Mouse (Mus musculus): Measurements from ENCODE around the gene Srgap3. TPM values are rescaled to one million over a fixed set of nuclear protein-coding genes. Genes with fewer than 3 reads are reported as not detected.
"Not testable (repeated sequence)": the region's sequence is repeated elsewhere in the genome, so short reads cannot be mapped to it uniquely, and the experiment has no call there.

Srgap3 gene
- total RNA-seq, 2 experiments from 2014 or later, result 17.1 to 26.3 TPM

DNA sequence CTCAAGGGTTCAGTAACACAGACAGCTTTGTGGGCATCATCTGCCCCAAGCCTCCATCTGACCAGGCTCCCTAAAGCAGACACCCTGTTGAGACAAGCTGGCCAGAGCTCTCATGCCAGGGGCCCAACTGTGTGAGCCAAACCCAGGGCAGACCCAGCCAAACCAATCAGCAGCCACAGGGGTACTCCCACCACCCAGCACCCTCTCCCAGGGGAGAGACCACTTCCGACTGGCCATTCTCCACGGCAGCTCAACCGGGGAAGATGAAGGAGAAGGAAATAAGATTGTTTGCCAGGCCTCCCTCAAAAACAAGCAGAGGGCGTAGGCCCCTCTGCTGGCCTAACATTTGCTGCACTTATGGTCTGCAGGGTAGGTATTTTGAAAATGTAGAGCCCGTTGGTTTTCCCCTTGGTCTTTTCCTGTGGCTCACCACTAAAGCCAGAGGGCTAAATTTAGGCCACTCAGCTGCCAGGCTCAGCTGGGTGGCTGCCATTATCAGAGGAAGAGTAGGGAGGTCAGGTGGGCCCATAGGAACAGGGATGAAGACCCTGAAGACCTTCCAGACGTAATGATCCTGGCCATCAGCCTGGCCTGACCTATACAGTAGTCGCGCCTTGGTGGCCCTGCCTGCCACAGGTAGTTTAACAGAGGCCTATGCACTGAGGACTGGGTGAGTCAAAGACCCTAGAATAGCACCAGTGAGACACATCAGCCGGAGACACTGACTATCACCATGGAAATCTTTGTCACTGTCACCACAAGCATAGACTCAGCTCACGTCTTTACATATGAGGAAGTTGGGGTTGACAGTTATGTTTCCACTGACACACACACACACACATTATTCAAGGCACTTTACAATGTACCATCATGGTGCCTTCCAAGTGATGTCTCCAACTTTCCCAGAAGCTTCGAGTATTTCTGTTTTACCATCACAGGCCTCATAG is 85.4 kb downstream of the Srgap3 start:
- DNase-seq, result no peak

DNA sequence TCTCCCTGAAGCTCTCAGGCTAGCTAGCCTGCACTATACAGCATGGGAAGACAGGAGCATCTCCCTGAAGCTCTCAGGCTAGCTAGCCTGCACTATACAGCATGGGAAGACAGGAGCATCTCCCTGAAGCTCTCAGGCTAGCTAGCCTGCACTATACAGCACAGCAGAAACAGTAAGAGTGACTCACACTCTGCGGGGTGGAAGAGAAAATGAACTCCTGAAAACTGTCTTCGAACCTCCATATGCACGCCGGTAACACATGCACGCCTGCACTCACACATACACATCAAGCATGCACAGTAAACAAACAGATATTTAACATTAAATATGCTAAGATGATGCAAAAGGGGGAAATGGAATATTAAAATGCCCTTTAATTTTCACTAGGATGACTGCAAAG is 86.8 kb downstream of the Srgap3 start:
- DNase-seq, result not testable (repeated sequence)

DNA sequence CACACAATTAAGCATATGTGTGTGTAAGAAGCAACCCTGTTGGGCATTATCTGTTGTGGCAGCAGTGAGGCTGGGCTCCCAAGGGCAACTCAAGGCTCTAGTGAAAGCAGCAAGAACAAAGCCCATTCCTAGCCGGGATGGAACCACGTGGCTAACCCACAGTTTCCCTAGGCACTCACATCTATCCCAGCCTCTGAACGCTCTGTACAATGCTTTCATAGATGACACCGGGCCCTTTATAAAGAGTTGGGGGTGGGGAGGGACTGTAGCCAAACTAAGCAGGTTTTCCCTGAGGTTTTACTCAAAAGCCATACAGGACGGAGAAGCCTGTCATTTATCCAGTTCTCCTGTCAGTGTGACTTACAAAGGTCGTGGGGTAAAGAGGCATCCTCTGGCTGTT is 90.0 kb downstream of the Srgap3 start:
- DNase-seq, result no peak

DNA sequence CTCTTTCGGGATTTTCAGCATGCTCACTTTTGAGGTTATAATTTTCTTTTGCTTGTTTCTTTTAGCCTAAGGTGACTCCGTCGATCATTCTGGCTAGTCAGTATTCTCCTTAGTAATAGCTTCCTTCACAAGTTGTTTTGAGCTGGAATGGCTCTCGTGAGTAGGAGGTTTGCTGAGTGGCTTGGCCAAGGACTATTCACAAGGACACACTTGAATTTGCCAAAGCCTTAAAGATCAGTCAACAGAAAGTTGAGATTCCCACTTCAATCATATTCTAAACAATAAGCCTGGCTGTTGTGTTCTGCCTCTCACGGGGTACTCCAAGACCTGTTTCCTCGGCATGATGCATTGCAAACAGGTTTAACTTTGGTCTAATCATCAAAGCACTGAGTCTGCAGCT is 91.9 kb downstream of the Srgap3 start:
- DNase-seq, result no peak

DNA sequence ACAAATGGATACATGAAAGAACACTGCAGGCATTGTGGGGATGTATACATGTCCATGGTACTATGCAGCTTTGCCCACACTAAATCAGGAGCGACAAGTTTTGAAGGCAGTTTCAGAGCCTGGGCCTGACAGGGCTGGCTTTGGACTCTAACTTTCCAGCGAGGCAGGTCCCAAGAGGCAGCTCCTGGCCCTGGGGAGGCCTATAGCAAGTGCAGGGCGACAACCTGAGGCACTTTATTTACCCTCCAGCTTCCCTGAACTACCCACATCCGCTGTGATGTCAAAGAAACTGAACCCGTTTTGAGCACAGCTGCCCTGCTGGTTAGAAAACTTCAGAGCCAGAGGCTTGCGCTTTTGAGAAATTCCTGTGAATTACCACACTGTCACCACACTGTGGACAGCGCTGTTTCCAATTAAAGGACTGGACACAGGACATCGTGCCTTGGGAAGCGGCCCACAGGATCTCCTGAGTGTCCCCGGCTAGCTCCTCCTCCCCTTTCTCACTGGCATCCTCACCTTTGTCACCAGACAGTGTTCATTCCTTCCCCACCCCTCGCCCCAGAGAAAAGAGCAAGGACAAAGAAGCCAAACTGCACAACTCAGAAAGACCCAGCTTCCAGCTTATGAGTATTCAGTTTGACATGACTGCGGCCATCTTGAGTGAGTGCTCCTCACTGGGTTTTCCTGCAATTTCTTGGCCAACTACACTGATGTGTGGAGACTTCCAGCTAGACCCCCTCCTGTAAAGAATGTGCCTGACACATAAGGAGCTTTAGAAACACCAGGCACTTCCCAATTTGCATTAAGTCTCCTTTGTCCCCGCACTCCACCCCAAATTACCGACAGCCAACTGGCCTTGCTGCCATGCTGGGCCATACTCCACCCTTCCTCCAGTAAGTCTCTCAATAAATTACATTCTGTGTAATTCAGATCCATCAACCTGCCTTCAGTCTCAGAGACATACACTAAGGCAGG is 94.5 kb downstream of the Srgap3 start:
- DNase-seq, result no peak

DNA sequence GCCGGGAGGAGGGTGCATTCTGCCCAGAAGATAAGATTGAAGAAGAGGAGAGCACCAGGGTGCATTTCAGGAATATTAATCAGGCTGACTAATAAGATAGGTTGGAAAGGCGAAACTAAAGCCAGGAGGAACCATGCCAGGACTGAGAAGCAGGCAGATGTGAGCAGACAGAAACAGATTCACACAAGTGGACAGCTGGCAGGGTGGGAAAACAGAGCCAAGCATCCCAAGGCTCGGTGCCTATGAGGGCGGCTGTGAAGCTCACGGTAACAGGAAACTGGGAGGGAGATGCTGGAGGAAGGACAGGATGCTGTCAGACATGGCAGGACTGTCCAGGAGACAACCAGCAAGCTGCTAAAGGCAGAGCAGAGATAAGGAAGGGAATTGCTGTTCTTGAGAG is 96.3 kb downstream of the Srgap3 start:
- DNase-seq, result no peak

DNA sequence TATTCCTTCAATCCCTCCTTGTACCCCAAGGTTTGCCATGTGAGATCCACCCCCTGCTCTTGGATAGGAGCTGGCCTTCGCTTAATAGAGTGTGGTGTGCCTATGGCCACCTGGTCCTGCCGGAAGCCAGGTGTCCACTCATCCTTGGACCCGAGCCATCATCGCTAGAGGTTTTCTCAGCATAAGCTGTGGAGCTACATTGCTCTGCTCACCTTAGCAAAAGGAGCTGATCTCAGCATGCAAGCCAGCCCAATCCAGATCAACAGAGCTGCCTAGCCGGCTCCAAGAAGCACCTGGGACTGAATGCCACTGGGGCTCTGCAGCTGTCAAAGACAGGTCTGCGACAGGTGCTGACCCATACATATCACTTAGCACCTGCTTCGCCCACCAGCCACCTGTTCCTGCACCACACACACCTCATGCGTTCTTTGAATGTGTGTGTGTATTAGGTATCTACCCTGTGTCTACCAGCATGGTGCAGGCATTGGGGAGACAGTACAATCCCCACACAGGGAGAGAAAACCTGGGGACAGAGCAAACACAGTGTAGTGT is 98.4 kb downstream of the Srgap3 start:
- no peak for DNase-seq

DNA sequence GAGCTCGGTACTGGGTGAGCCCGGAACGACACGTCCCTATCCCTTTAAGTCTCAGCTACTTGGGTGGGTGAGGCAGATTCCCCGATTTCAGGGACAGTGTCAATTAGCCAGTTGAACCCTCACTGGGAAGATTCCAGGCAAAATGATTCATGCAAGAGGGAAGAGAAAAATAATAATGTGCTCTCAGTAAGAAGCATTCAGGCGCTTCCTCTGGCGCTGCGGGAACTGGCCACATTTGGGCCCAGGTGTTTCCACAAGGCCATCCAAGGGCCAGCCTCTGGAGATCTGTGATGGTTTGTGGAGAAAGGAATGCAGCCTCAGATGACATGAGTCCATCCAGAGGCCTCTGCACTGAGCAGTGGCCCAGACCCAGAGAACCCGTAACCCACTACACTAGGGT is 100.2 kb downstream of the Srgap3 start:
- no peak for DNase-seq

DNA sequence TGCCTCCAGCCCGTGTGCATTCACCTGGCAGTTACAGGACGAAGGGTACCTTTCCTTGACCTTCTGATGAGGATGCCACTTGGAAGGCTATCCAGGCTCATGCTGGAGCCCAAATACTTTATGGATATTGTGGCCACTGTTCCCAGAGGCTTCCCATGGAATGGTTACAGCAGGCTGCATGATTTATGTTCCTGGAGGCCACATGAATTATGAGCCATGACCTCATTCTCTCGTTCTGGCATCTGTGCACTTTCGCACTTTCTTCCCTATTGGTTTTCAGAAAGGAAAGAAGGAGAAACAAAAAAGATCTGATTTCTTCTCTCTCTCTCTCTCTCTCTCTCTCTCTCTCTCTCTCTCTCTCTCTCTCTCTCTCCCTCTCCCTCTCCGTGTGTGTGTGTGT is 104.6 kb downstream of the Srgap3 start:
- peak; percentile 59 to 64 for DNase-seq

DNA sequence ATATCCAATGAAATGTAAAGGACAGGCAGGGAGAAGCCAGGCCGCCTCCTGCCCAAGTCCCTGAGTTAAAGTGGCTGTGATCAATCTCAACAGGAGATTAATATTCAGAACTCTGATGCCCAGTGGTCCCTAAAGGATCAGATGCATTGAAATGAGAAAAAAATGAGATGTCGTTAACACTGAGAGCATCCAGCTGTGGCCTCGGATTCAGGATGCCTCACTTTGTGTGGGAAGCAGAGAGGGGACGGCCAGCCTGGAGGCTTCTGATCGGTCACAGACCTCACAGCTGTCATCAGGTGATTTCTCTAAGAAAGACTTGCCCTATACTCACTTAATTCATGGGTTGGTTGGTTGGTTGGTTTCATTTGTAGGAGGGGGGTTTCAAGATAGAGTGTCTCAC is 106.7 kb downstream of the Srgap3 start:
- DNase-seq, result no peak

DNA sequence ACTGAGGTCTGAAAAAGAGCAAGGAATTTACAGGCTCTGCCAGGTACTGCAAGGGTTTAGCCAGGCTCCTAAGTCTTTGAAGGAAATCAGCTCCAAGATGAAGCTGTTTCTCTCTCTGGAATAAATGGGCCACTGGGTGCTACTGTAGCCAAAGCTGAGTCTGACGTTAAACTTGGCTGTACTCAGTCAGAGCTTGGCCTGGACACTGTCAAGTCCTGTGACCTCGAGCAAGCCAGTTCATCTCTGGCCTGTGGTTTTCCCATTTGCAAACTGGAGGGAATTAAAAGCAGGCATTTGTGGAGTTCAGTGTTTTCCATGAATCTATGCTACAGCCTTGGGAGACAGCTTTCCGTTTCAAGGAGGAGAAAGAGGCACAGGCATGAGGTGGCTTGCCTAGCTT is 107.7 kb downstream of the Srgap3 start:
- peak; percentile 20 to 44 for DNase-seq

DNA sequence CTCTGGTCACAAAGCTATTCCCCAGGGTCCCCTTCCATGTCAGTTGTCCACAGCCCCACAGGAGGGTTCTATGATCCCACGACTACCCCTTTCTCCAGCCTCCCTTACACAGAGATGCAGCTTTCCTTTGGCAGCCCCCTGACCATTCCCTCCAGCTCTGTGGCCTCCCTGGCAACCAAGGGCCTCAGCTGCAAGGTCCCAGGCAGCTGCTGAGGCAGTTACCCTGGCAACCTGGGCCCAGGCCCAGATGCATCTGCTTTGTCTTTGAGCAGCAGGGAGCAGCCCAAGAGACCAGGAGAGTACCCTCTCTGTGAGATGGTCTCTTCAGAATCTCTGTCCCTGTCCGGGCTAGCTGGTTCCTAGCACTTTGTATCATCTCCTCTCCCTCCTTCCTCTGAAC is 108.2 kb downstream of the Srgap3 start:
- no peak for DNase-seq

DNA sequence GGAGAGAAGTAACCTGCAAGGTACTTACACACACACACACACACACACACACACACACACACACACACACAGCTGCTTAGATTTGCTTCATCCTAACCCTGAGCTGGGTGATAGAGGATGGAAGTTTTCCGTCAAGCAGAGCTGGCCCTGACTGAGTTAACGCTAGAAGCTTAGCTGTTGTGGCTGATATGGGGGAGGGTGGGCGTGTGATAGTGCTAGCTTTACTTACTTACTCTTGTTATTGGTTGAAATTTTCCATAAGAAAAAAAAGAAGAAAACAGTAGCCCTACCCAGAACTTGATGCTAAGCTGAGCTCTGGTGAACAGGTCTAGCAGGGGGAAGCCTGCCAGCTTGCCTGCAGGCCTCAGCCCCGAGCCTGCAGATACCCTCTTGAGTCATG is 110.4 kb downstream of the Srgap3 start:
- DNase-seq, result no peak

DNA sequence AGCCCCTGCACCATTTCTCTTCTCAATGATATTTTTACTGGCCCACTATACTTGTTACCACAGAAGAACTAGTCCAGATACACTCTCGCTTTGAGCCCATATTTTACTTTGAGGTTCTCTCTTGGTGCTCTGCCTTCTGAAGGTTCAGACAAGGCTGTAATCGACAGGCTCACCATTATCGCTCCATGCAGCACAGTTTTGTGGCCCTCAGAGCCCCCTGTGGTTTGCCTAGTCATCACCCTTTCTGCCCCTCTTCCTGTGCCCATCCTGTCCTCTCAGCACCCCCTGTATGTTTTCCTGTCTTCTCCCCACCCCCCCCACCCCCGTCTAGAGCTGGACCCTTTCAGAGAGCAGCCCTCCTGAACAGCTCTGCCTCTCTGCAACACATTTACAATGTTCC is 111.7 kb downstream of the Srgap3 start:
- no peak for DNase-seq

DNA sequence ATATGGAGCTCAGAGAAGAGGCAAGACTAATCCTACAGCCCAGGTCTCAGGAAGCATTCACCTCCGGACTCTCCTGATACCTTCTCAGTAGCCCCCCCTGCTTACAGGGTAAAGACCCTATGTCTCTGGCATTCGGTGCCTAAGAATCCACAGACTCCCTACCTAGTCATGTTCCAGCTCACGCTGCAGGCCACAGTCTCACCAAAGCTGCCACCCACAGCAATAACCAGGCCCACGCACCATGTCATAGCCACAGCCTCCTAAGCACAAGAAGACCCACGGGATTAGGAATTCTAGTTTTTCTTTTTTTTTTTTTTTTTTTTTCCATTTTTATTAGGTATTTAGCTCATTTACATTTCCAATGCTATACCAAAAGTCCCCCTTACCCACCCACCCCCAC is 112.6 kb downstream of the Srgap3 start:
- no peak for DNase-seq

DNA sequence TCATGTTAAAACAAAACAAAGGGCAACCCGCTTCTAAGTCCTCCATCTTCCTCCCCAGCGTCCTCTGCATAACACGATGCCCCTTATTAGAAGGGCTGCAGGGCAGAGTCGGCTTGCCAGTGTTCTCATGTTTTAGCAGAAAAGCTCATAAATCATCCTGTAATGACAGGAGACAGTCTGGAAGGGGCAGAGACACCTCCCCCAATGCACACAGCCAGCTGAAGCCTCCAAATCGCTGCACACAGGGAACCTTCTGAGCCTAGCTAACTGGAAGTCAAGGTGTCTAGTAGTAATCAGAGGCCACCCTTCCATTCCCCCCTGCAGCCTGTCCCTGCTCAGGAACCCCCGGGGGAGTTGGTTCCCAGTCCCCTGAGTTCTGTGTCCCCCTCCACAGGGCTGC is 113.3 kb downstream of the Srgap3 start:
- DNase-seq, result no peak

DNA sequence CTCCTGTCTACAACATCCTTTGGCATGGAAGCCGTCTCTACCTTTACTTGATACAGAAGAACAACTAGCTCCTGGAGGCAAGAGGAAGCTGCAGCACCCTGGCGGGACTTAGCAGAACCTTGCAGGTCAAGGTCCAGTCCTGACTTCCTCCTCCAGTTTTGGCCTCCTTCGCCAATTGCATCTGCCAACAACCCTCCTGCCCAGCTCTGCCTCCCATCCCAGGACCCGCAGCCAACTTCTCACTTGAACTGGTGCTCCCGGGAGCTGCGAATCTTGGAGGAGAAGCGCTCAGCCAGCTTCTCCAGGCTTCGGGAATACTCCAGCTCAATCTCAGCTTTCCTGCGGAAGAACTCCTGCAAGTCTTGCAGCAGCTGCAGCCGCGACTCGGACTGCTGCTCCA is 117.9 kb downstream of the Srgap3 start:
- DNase-seq, result no peak

DNA sequence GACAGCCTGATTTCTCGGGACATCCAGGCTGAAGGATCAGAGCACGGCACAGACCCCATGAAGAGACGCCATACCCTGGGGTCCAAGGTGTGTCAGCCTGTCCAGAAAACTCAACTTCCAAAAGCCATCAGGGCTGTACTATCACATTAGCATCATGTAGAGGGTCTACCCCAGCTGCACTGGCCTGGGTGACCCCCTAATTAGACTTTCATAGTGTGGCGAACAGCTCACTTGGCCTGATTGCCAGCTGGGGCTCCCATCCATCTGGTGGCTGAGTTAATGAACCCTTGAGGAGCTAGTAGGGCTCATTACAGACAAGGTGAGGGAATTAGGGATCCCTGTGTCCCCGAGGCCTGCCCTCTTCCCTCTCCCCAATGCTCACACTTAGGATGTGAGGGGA is 118.6 kb downstream of the Srgap3 start:
- no peak for DNase-seq

DNA sequence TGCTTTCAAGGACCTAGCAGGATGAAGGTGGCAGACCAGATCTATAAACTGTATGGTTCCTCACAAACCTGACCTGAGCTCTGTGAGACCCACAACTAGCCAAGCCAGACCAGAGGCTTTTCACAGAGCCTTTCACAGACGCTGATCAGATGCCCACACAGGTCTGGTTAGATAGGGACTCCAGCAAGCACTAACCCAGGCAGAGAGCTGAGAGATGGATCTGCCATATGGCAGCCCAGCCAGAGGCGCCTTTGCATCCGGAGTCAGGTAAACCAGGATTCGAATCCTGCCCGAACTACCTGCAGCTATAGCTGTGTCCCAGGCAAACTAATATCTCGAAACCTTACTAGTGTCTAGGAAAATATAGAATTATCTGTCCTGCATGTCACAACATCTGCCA is 121.4 kb downstream of the Srgap3 start:
- DNase-seq, result no peak

DNA sequence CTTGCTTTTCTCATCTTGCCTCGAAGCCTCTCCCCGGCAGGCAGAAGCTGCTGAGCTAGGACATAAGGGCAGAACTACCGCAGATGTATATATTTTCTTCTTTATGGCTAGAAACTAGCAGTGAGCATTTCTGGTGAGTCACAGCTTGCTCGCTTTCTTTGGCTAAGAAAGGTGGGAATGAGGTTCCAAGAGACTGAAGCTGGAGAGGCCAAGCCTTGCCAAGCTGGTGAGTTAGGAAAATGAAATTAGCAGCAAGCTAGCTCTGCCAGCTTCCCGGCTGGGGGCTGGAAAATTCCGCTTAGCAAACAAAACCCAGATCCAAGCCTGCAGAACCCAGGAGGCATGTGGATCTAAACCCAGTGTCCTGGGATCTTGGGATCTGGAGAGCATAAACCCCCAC is 124.0 kb downstream of the Srgap3 start:
- peak in 1 of 2 experiments; percentile 21 for DNase-seq

DNA sequence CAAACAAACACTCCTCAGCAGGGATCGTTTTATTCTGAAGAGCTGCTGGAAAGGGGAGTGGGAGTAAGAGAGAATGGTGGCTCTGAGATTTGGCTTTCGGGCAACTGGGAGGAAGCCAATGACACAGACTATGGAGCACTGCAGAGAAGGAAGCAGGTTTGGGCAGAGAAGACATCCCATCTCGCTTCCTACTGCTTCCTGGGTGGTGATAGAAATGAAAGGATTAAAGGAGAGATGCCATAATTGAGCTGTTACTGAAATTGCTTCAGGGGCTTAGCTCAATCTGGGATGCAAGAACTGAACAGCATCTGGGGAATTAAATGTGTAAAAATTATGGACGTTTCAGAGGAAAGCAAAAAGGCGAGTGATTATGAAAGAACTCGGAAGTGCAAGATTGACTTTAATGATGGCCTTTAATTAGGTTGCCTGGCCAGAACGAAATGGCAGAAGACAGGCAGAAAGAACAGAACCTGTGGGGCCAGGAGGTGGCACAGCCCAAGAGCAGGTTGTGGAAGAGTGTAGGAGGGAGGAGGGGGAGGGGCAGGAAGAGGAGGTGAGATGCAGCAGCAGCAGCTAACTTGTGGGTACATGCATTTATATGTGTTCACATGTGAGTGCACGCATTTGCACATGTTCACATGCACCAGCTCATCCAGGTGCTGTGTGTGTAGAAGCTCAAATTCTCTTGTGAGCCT is 126.6 kb downstream of the Srgap3 start:
- DNase-seq, result no peak

DNA sequence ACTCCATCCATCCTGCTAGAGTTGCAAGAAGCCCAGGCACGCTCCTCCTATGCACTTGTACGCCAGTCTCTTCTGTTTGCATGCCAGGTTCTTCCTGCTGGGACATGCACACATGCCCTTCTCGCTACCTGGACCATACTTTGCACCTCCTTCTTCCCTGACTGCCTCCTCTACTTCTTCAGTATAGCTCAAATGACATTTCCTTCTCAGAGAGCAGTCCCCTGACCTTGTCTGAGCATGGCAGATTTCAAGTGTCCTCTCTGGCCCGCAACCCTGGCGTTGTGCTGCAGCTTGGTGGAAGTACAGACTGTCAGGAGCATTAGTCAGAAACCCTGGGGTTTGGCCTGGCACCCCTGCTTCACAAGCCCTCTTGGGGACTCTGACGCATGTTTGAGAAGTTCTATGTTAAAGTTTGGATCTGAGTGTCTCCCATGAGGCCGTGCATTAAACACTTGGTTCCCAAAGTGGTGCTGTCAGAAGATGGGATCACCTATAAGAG is 128.6 kb downstream of the Srgap3 start:
- peak; percentile 33 to 54 for DNase-seq
